Mouse (Mus musculus): ENCODE measurements around the gene Hoxa6.

GRCm38 (mm10) chr6:52256956-52257355, 48.4 kb upstream of the Hoxa6 start:
- TF ChIP-seq CTCF (IDR thresholded peaks at IDR 0.05) (peak; percentile 88), EP300 (IDR thresholded peaks at IDR 0.05) (no peak)
